Mouse (Mus musculus) heart, postnatal 0 days (tissue): ENCODE results near the gene Oxsr1.

ENCODE experiments used
- CTCF ChIP-seq: IDR thresholded peaks from 2 replicates; pipeline ENCODE4 v1.5.1; 2016; ENCODE audit warnings: antibody characterized with exemption, control low read depth, low read depth
- EP300 ChIP-seq: IDR thresholded peaks from 2 replicates; pipeline ENCODE4 v1.6.1; 2016; ENCODE audit warnings: antibody characterized with exemption, low read depth

DNA sequence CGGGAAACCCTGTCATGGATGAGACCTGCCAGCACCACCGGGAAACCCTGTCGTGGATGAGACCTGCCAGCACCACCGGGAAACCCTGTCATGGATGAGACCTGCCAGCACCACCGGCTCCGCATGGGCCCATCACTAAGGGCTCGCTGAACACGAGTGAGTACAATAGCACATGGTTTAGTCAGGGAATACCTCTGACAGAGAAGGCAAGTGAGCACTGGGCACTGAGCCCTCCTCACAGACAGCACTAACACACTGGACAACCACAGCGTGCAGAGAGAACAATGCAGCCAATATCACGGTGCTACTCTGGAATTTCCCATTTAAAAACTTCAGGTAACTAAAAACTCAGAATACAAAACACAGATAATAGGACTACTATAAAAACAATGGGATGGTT, 9.1 kb downstream of the Oxsr1 start:
- TF ChIP-seq CTCF (no peak), EP300 (no peak)
